Mouse (Mus musculus): ENCODE measurements at regions not wholly inside any gene's neighbourhood (a gene's known extent, or its start where the extent isn't known, plus 50 kb on each side); places are given as distances from the start of the nearest gene placed in this dataset.
"Not testable (repeated sequence)": the region's sequence is repeated elsewhere in the genome, so short reads cannot be mapped to it uniquely, and the experiment has no call there.

GRCm38 (mm10) chr1:168681685-168682491, 249.8 kb upstream of the Pbx1 start:
- DNase-seq (ENCODE audit: extremely low spot score), result no peak

DNA sequence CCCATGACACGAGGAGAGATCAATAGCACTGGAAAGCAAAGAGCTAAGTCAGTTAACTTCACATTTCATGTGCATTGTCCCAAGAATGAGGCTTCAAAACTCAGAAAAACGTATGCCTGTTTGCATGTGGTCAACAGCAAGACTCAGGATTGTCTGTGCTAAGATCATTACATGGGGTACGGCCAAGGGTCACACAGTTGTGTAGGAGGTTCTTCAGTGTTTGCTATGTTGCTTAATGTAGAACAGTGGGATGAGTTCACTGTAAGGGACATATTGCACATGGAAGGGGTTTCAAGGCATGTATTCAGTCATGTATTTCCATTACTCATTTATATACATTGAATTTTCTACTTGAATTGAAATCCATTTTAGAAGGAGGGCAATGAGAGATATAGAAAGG, 248.6 kb upstream of the Pbx1 start:
- no peak for DNase-seq (ENCODE audit: extremely low spot score)

- DNase-seq (ENCODE audit: extremely low spot score), result no peak
These were observed 244.6 kb upstream of the Pbx1 start for GRCm38 (mm10) chr1:168676418-168677413.

DNA sequence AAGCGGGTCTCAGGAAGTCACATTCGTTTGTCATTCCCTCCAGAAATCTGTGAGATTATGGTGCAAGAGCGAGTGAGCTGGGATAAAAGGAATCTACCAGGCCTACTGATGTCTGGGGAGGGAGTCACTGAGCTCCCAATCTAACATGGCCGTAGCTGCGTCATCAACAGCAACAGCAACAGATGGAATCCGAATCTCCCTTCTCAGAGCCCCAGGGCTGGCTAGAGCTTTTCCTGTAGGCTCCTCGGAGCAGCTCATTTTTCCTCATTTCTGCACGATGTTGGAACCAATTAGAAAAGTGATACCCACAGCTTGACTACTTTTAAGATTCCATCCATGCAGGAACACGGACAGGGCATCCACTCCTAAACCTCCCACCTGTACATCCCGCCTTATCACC, 243.7 kb upstream of the Pbx1 start:
- DNase-seq (ENCODE audit: extremely low spot score), result no peak

DNA sequence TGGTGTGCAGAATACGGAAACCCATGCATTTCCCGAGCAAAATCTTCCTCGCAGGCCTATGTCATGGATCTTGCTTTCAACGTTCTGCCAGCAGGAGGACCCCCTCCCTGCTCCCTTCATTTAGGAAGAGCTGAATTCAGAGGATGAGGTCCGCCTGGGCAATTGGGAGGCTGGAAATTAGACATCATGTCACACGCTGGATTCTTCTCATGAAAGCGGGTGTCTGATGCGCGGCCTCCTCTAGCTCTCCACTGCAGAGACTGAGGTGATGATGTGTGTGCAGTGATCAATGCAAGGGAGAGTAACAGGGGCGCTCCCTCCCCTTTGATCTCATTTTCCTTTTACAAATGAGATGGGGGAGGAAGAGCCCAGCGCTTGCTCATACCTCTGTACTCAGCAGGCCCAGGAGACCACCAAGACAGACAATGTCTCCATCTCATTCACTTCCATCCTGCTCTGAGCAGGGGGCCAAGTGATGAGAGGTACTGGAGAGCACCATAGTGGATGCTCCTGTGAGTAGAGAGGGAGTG, 230.8 kb upstream of the Pbx1 start:
- DNase-seq (ENCODE audit: extremely low spot score), result peak; percentile 5

GRCm38 (mm10) chr1:168660956-168661355, 228.9 kb upstream of the Pbx1 start:
- no peak for DNase-seq (ENCODE audit: extremely low spot score)

DNA sequence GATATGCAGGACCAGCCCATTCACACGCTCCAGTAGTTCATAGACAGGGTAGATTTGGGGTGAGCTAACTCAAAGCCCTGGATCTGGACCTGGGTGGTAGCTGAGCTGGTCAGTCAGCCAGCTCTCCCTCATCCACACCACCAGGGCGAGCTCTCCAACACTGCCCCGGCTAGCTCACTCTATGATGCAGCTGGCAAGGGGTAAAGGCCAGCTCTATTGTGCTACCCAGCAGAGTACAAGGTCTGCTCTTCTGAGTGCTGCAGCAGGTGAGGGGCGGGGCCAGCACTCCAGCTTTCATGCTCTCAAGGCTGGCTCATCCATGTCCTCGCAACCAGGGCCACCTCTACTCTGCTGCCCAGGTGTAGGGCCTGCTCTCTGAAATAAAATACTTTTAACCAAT, 227.5 kb upstream of the Pbx1 start:
- DNase-seq (ENCODE audit: extremely low spot score), result no peak

DNA sequence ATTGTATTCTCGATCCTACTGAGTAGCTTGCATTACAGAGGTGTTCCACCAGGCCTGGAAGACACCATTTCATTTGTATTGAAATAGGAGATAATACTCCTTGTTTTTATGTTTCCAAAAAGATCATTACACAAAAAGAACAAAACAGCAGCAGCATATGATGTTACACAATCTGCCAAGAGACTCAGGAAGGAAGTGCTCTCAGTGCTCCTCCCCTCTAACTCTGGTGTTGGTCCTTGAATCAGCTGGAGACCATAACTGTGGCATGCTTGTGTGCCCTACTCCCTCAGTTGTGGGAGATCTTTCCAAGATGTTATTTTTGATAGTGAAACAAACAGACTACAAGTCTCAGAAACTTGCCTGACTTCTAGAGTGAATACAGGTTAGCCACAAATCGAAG, 200.8 kb upstream of the Pbx1 start:
- no peak for DNase-seq (ENCODE audit: extremely low spot score)

GRCm38 (mm10) chr1:168631979-168632378, 199.9 kb upstream of the Pbx1 start:
- no peak for DNase-seq (ENCODE audit: extremely low spot score)

- not testable (repeated sequence) for DNase-seq (ENCODE audit: extremely low spot score)
These were observed 169.9 kb upstream of the Pbx1 start for GRCm38 (mm10) chr1:168601967-168602366.

- DNase-seq (ENCODE audit: extremely low spot score), result no peak
These were observed 168.5 kb upstream of the Pbx1 start for GRCm38 (mm10) chr1:168600461-168601160.

- no peak for DNase-seq (ENCODE audit: extremely low spot score)
These were observed 166.2 kb upstream of the Pbx1 start for GRCm38 (mm10) chr1:168598191-168598667.

DNA sequence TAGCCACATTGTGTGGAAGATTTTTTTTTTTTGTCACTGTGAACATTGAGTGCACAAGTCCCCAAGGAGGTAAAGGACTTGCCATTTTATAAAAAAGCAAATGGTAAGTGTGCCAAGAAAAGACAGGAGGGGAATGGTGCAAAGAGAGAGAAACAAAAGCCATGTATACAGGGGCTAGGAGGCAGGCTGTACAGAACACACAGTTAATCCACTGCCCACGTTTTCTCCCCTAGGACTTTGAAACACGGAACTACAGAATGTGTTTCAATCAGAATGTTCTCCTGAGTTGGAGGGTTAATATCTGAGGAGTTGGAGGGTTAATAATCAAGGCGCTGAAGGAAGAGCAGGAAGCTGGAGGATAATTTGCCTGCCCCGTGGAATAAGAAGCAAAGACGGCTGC, 165.4 kb upstream of the Pbx1 start:
- no peak for DNase-seq (ENCODE audit: extremely low spot score)

- no peak for DNase-seq (ENCODE audit: extremely low spot score)
These were observed 152.1 kb upstream of the Pbx1 start for GRCm38 (mm10) chr1:168584137-168584536.

GRCm38 (mm10) chr1:168582434-168582833, 150.4 kb upstream of the Pbx1 start:
- no peak for DNase-seq (ENCODE audit: extremely low spot score)

DNA sequence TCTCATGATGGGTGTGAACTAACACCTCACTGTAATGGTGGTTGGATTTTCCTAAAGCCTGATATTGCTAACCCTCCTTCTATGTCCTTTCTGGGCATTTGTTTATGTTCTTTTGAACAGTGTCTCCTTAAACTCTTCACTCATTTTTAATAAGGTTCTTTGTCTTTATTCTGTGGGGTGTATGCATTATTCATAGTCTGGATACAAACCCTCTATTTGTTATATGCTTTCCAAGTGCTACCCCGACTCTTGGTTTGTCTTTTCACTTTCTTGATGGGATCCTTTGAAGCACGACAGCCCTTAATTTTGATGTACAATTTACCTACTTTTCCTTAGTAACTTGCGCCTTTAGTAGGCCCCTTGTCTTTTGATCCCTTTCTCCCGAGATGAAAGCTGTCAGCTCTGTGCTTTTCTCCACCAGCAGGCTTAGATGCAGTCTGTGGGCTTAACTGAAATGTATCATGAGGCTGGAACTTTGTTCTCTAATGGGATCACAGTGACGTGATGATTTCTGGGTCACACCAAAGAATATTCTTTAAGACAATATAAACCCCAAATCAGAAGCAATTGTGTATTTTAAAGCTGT, 138.0 kb upstream of the Pbx1 start:
- DNase-seq (ENCODE audit: extremely low spot score), result no peak

GRCm38 (mm10) chr1:168552394-168552793, 120.3 kb upstream of the Pbx1 start:
- no peak for DNase-seq (ENCODE audit: extremely low spot score)

DNA sequence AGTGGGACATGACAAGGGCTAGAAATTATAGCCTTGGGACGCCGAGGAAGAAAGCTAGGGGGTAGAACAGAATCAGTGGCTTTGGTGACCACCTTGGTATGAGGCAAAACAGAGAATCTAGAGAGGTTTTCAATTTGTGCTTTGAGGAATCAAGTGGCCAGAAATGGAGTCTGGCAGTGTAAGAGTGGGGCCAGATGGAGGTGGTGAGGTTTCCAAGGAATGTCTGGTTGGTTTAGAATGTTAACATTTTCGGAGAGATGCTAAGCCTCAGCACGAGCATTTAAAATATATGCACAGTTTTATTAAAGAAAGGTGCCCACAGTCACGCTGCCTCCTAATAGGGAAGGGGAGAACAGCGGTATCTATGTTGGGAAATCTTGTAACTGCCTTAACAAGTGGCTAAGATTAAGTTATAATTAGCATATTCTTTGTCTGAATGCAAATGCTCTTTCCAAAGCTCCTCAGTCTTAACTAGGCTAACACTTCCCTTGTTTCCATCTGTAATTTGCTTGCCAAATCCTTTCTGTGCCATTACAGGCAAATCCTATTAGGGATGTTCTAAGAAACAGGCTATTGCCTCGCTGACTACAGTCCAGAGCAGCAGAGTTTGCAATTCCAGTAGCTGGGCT, 117.9 kb upstream of the Pbx1 start:
- no peak for DNase-seq (ENCODE audit: extremely low spot score)

- DNase-seq (ENCODE audit: extremely low spot score), result no peak
These were observed 114.1 kb upstream of the Pbx1 start for GRCm38 (mm10) chr1:168546156-168546555.

DNA sequence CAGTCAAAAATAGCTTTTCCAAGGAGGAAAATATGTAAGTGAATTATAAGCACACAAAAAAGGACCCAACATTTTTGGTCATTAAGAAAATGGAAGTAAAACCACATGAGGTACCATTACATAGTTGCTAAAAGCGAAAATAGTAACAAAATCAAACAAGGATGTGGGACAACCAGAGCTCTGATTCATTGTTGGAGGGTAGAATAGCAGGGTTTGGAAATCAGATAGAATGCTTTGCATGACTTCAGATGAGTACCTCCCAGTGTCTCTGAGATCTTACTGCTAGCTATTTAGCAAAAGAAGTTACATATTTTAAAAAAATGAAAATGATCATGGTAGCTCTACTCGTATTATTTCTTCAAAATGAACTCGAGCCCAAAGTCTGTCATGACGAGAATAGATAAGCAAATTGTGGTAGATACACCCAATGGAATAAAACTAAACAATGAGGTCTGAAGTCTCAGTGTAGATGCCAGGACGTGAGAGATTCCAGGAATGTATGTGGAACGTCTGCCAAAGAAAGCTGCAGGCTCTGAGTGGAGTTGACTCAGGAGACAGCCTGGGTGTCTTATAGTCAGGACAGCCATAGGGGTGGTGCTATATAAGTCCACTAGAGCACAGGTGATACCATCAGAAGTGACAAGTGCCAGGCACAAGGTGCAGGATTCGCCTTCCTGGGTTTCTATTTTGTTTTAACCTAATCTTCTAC, 113.2 kb upstream of the Pbx1 start:
- no peak for DNase-seq (ENCODE audit: extremely low spot score)

All from embryo, embryonic 9.5 days (tissue).